Mouse (Mus musculus) Patski (cell line): ENCODE data around the gene Unc5a. TPM values are rescaled to one million over a fixed set of nuclear protein-coding genes. Genes with fewer than 3 reads are reported as not detected.

Experiments used
- ATAC-seq: fragments of 100-300 bp; one replicate; pipeline ENCODE4 v1.8.0; 2021
- CTCF ChIA-PET: fragments of 350-600 bp; sonication (Branson Sonifier 250); formaldehyde crosslinking; loops from one replicate; lab custom pipeline; 2022; ENCODE audit warnings: inconsistent platforms; lab: Charles Lee
- POLR2A ChIA-PET: fragments of 350-600 bp; sonication (Branson Sonifier 250); formaldehyde crosslinking; loops from one replicate; lab custom pipeline; 2022; ENCODE audit warnings: antibody characterized with exemption, inconsistent platforms; lab: Charles Lee
- DNase-seq: peaks from one replicate; pipeline ENCODE4 v3.0.0-alpha.2; 2011; ENCODE audit warnings: low read depth, low spot score
- H3K27me3 ChIP-seq: fragments of 371-371 bp; one replicate; pipeline ENCODE4 v1.5.1; 2021
- CTCF ChIP-seq: fragments of 100-300 bp; IDR thresholded peaks from one replicate; pipeline ENCODE4 v1.5.1; 2021
- in situ Hi-C: fragments of 300-500 bp; cut with MboI; formaldehyde crosslinking; loops from 3 replicates; pipeline ENCODE4 v1.11.1; 2018; ENCODE audit warnings: low pct_unique_long_range_greater_than_20kb, mixed read lengths
- polyA plus RNA-seq: library from polyadenylated mRNA; unstranded; gene quantifications from one replicate; pipeline ENCODE4 v1.2.3, GENCODE M21; 2021

Unc5a gene
- polyA plus RNA-seq: not detected

DNA sequence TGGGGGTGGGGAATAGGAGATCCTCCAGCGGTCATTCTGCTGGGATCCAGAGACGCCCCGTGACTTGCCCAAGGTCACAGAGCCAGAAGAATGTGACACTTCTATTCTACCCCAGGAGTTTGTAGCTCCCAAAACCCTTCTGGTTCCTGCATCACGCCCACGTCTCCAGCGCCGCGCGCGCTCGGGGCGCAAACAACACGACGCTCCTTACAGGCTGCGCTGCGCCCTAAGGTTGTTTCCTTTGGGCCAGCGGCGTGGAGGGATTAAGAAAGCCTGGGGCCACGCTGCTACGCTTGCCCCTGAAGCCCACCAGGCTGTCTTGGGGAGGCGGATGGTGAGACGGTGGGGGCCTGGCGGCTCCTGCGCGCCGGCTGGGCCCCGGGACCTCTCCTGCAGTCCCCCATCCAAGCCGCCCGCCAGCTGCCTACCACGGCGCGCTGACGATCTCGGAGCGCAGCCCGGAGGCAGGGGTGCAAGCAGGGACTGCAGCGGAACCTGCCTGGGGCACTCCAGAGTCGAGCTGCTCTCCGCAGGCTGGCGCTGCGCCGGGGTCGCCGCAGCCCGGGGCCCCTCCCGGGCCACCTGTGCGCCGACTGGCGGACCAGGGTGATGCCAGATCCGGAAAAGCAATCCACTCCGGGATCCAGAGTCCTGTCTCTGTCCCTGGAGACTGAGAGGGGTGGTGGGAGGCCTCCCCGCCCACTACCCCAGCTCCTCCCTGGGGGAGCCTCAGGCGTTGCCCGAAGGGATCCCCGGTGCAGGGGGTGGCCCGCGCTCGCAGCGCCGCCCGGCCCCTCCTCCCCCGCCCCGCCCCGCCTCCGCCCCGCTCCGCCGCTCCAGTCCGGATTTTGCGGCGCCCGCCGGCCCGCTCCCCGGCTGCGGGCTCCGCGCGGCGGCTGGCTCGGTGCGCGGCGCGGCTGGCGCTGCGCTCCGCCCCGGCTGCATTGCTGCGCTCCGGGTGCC lies at the start of gene Unc5a:
Unc5a (plus strand) TSS at position 881 of the 963 bp plus-strand sequence.
- POLR2A ChIA-PET: no interaction called here
- in situ Hi-C loops: no loop called here
- no peak for TF ChIP-seq CTCF
- no peak for ATAC-seq
- H3K27me3 ChIP-seq: peaks cover 29% of the 10 kb centered on the region
- CTCF ChIA-PET: no interaction called here
- DNase-seq: no peak

- POLR2A ChIA-PET: no interaction called here
- H3K27me3 ChIP-seq: peaks cover 35% of the 10 kb centered on the region
- no peak for DNase-seq
- in situ Hi-C loops: no loop called here
- CTCF ChIA-PET: no interaction called here
- no peak for ATAC-seq
- no peak for TF ChIP-seq CTCF
Measured at GRCm38 (mm10) chr13:54912053-54912452, 37.2 kb upstream of the Unc5a start.

- POLR2A ChIA-PET: no interaction called here
- in situ Hi-C loops: no loop called here
Measured at GRCm38 (mm10) chr13:54912894-54913621, 36.2 kb upstream of the Unc5a start.

GRCm38 (mm10) chr13:54916644-54917043 lies 32.6 kb upstream of the Unc5a start:
- in situ Hi-C loops: no loop called here
- ATAC-seq (no peak), DNase-seq (no peak)
- no peak for TF ChIP-seq CTCF
- ChIA-PET POLR2A (no interaction called here), CTCF (no interaction called here)
- peaks cover 17% of the 10 kb centered on the region for H3K27me3 ChIP-seq

More at GRCm38 (mm10) chr13:54912894-54913621, 36.2 kb upstream of the Unc5a start:
- H3K27me3 ChIP-seq: peaks cover 31% of the 10 kb centered on the region
- TF ChIP-seq CTCF: no peak
- ATAC-seq (no peak), DNase-seq (no peak)
- CTCF ChIA-PET: no interaction called here

DNA sequence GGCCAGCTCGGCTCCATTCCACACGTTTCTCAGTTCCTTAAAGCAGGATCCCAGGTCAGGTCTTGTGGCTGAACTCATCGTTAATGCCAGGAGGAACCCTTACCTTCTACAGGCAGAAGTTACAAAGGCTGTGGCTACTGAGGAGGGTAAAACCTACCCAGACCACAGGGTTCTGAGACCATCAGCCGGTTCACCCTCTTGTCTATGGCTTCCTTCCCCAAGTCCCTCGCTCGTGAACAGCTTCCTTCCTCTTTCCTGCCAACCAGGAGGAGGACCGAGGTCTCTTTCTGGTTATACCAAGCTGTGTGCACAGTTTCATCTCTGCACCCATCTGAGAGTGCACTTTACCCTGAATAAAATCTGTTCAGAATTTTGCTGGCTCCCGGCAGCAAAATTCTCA lies 30.3 kb upstream of the Unc5a start:
- TF ChIP-seq CTCF: no peak
- DNase-seq (no peak), ATAC-seq (no peak)
- in situ Hi-C loops: no loop called here
- no peaks in the 10 kb centered on the region for H3K27me3 ChIP-seq
- ChIA-PET CTCF (no interaction called here), POLR2A (no interaction called here)

DNA sequence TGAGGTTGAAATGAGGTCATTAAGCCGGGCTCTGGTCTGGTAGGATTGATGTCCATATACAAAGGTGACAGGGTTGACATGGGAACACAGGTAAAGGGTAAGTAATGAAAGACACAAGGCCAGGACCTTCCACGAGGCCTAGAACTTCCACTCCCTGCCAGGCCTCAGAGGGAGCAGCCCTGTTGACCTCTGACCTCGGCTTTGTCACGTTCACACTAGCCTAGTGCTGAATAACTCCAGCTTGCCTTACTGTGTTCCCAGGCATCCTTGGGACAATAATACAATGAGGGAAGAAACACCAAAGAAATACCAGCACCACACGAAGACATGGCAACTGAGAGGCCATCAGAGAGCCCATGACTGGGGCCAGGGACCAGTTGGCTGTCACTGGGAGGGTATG lies 29.5 kb upstream of the Unc5a start:
- peaks cover 3% of the 10 kb centered on the region for H3K27me3 ChIP-seq
- TF ChIP-seq CTCF: no peak
- ChIA-PET POLR2A (no interaction called here), CTCF (no interaction called here)
- in situ Hi-C loops: no loop called here
- ATAC-seq (no peak), DNase-seq (no peak)

DNA sequence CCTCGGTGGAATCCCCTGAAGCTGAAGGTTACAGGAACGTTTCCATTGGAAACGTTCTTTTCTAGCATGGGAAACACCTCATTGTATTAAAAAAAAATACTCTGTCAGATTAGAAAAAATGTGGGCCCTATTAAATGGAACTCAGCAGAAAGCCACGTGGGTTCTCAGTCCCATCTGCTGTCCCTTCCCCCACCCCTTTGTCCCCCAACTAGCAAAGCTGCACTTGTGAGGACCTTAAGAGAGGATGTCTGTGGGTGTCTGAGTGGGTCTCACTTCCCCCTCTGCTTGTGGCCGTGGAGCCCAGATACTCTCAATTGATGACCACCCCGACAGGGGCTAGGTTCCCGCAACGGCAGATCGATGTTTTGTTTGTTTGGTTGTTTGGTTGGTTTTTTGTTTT lies 27.5 kb upstream of the Unc5a start:
- in situ Hi-C loops: no loop called here
- TF ChIP-seq CTCF: no peak
- ChIA-PET CTCF (no interaction called here), POLR2A (no interaction called here)
- ATAC-seq: no peak
- DNase-seq: no peak
- peaks cover 23% of the 10 kb centered on the region for H3K27me3 ChIP-seq

GRCm38 (mm10) chr13:54923705-54924104 lies 25.5 kb upstream of the Unc5a start:
- ChIA-PET POLR2A (no interaction called here), CTCF (no interaction called here)
- DNase-seq (no peak), ATAC-seq (no peak)
- H3K27me3 ChIP-seq: peaks cover 35% of the 10 kb centered on the region
- TF ChIP-seq CTCF: no peak
- in situ Hi-C loops: no loop called here

- ChIA-PET CTCF (no interaction called here), POLR2A (no interaction called here)
- no peak for ATAC-seq
- in situ Hi-C loops: no loop called here
- no peak for TF ChIP-seq CTCF
- no peak for DNase-seq
- H3K27me3 ChIP-seq: peaks cover 39% of the 10 kb centered on the region
Measured at GRCm38 (mm10) chr13:54925466-54925865, 23.7 kb upstream of the Unc5a start.

DNA sequence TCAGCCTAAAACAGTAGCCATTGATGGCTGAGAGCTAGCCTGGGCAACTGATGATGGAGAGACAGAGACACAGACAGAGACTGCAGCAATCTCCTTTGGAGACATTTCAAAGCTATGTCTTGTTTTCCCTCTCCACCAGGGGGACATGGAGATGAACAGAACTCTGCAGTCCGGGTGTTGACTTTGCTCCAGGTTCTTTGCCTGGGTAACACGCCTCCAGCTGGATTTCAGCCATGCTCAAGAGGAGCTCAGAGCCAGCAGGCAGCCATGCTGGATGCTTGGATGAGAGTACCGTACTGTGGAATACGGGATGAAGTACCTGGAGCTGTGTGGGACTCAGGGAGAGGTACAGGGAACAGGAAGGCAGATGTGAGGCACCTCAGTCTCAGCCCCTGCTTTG lies 22.6 kb upstream of the Unc5a start:
- DNase-seq: no peak
- ChIA-PET POLR2A (no interaction called here), CTCF (no interaction called here)
- peaks cover 44% of the 10 kb centered on the region for H3K27me3 ChIP-seq
- TF ChIP-seq CTCF: no peak
- ATAC-seq: no peak
- in situ Hi-C loops: no loop called here

- ChIA-PET POLR2A (no interaction called here), CTCF (no interaction called here)
- no peak for DNase-seq
- TF ChIP-seq CTCF: no peak
- H3K27me3 ChIP-seq: peaks cover 55% of the 10 kb centered on the region
- in situ Hi-C loops: no loop called here
- ATAC-seq: no peak
Measured at GRCm38 (mm10) chr13:54930123-54930522, 19.1 kb upstream of the Unc5a start.
